Mouse (Mus musculus): Measurements from ENCODE around the gene Aox1. TPM values are rescaled to one million over a fixed set of nuclear protein-coding genes. Genes with fewer than 3 reads are reported as not detected.
A peak's percentile ranks its signal among the peaks of the same experiment; 100 is the strongest.

Gene Aox1
- polyA plus RNA-seq, 1 experiment from 2014 or later = 0.10 TPM

DNA sequence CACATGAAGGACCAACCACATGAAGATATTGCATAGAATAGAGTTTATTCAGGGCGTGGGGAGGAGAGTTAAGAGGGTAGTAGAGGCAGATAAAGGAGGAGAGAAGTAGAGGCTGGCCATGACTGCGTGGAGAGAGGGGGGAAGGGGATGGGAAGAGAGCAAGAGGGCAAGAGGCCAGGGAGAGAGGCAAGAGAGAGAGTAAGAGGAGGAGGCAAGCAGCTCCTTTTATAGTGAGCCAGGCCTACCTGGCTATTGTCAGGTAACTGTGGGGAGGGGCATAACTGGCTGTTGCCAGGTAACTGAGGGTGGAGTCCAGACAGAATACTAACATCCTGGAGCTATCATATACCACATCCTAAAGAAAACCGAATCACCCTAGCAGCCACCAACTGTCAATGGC, 15.3 kb downstream of the Aox1 start:
- Histone ChIP-seq H3K4me1 (peaks cover 10% of the 10 kb centered on the region), H3K27me3 (no peaks in the 10 kb centered on the region), H3K9me3 (no peaks in the 10 kb centered on the region), H3K9ac (no peak overlapping the region), H3K4me2 (no peak overlapping the region), H3K27ac (no peak overlapping the region), H3K4me3 (replicated peaks) (no peak overlapping the region), H3K36me3 (replicated peaks) (no peaks in the 10 kb centered on the region)
- no peak for ATAC-seq (ENCODE audit: low FRiP score)
- 78% methylated on average over 3 of the region's 3 CpGs for WGBS

DNA sequence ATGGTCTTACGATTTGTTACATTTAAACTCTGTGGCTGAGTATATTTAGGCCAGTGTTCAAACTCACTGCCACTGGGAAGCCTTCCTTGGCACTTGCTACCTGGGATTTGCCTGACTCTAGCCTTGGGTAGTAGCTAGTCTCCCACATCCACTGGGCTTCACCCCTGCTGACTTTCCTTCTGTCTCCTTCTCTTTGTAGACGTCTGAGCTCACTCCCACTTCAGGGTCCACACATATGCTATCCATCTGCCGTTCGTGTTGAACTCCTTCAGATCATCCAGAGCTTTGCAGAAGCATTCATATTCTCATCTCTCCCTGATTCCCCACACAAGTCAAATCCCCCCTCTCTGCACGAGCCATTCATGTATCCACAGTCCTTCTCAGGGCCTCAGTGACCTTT, 15.8 kb downstream of the Aox1 start:
- Histone ChIP-seq H3K27me3 (no peaks in the 10 kb centered on the region), H3K4me2 (no peak overlapping the region), H3K4me3 (replicated peaks) (no peak overlapping the region), H3K4me1 (peaks cover 10% of the 10 kb centered on the region), H3K36me3 (replicated peaks) (no peaks in the 10 kb centered on the region), H3K9me3 (no peaks in the 10 kb centered on the region), H3K27ac (no peak overlapping the region), H3K9ac (no peak overlapping the region)
- WGBS = 73% methylated on average over 5 of the region's 5 CpGs
- ATAC-seq (ENCODE audit: low FRiP score) = no peak

- Histone ChIP-seq H3K27ac (peak overlapping the region; percentile 80), H3K27me3 (no peaks in the 10 kb centered on the region), H3K4me3 (replicated peaks) (no peak overlapping the region), H3K36me3 (replicated peaks) (no peaks in the 10 kb centered on the region), H3K4me2 (no peak overlapping the region), H3K9me3 (no peaks in the 10 kb centered on the region), H3K4me1 (peaks cover 10% of the 10 kb centered on the region), H3K9ac (no peak overlapping the region)
- ATAC-seq (ENCODE audit: low FRiP score) = peak; percentile 72
- WGBS = 45% methylated on average over 3 of the region's 3 CpGs
Observed at GRCm38 (mm10) chr1:58046721-58047290, 17.1 kb downstream of the Aox1 start.

GRCm38 (mm10) chr1:58049126-58049525, 19.4 kb downstream of the Aox1 start:
- H3K9me3 ChIP-seq = no peaks in the 10 kb centered on the region
- H3K27me3 ChIP-seq = no peaks in the 10 kb centered on the region
- H3K27ac ChIP-seq = no peak overlapping the region
- H3K4me2 ChIP-seq = no peak overlapping the region
- no peak overlapping the region for H3K4me3 ChIP-seq (replicated peaks)
- H3K9ac ChIP-seq = no peak overlapping the region
- WGBS = 90% methylated on average over 5 of the region's 5 CpGs
- no peak for ATAC-seq (ENCODE audit: low FRiP score)
- H3K36me3 ChIP-seq (replicated peaks) = no peaks in the 10 kb centered on the region
- H3K4me1 ChIP-seq = peaks cover 10% of the 10 kb centered on the region

DNA sequence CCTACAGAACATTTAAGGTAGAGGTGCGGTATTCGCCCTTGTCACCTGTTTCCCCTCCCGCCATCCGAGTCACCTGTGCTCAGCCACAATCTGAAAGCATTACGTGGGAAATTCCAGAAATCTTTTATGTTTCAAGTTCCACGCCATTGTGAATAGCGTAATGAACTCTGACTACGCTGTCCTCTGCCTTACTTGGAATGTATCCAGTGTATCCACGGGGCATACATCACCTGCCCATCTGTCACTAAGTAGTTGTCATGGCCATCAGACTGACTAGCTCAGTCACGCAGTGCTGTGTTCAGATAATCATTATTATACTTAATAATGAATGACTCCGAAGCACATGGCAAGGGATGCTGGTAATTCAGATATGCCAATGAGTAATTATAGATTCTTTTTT, 25.9 kb downstream of the Aox1 start:
- no peak for ATAC-seq (ENCODE audit: low FRiP score)
- WGBS = 88% methylated on average over 11 of the region's 11 CpGs

DNA sequence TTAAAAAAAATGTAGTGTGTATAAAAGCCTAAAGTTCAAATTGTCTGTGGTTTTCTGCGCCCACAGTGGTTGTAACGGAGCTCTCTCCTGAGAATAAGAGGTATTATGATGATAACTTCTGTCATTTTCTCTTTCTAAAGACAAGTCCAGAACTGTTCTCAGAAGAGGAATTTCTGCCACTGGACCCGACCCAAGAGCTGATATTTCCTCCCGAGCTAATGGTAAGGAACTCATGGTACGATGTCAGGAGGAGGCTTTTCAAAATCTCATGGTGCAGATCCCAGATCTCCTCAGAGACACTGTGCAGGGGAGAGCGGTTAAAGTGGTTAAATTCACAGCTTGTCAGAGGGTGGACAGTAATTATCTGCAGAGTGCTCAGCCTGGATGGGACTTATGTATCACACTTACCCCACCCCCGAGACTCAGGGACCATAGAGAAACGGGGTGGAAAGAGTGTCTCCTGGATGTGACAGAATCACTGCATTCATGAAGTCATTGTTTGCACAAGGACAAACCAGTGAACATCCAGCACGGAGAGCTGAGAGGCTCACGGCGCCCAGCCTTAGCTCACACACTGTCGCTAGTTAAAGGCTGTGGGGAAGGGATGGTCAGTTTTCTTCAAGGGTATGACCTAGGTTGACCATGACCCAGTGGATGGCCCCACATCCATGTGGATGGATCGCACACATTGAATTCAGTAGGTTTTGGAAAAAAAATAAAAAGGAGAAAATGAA, 26.5 kb downstream of the Aox1 start:
- no peaks in the 10 kb centered on the region for H3K36me3 ChIP-seq (replicated peaks)
- no peaks in the 10 kb centered on the region for H3K27me3 ChIP-seq
- H3K9me3 ChIP-seq = no peaks in the 10 kb centered on the region
- H3K4me3 ChIP-seq (replicated peaks) = no peak overlapping the region
- WGBS = 82% methylated on average over 13 of the region's 13 CpGs
- peaks cover 4% of the 10 kb centered on the region; the same call in 1 of the 2 replicates for H3K4me1 ChIP-seq
- H3K4me2 ChIP-seq = no peak overlapping the region
- no peak for ATAC-seq (ENCODE audit: low FRiP score)
- H3K9ac ChIP-seq = no peak overlapping the region
- no peak overlapping the region for H3K27ac ChIP-seq

More for the DNA sequence above, 25.9 kb downstream of the Aox1 start:
- no peak overlapping the region for H3K27ac ChIP-seq
- peaks cover 4% of the 10 kb centered on the region; the same call in 1 of the 2 replicates for H3K4me1 ChIP-seq
- H3K4me2 ChIP-seq = no peak overlapping the region
- H3K4me3 ChIP-seq (replicated peaks) = no peak overlapping the region
- H3K9me3 ChIP-seq = no peaks in the 10 kb centered on the region
- H3K9ac ChIP-seq = no peak overlapping the region
- H3K27me3 ChIP-seq = no peaks in the 10 kb centered on the region
- no peaks in the 10 kb centered on the region for H3K36me3 ChIP-seq (replicated peaks)

DNA sequence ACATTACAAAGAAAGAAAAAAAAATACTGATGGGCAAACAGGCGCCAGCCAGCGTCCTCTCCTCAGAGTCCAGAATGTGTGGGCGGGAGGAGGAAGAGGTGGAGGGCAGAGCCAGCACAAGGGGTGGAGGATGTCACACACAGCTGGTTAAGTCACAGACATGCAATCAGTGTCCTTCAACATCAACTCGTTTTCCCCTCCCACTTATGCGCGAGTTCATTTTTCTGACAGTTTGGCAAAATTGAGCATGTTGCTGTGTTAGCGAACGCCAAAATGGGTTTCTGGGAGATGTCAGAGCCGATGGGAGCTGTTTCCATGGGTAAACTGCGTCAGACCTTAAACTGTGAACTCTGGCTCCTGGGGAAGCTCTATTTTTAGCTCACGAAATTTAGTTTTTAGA, 27.2 kb downstream of the Aox1 start:
- WGBS = 83% methylated on average over 11 of the region's 11 CpGs
- H3K36me3 ChIP-seq (replicated peaks) = no peaks in the 10 kb centered on the region
- H3K4me2 ChIP-seq = no peak overlapping the region
- H3K9ac ChIP-seq = no peak overlapping the region
- no peak overlapping the region for H3K27ac ChIP-seq
- H3K27me3 ChIP-seq = no peaks in the 10 kb centered on the region
- H3K4me1 ChIP-seq = peaks cover 4% of the 10 kb centered on the region; the same call in 1 of the 2 replicates
- no peak overlapping the region for H3K4me3 ChIP-seq (replicated peaks)
- ATAC-seq (ENCODE audit: low FRiP score) = no peak
- no peaks in the 10 kb centered on the region for H3K9me3 ChIP-seq

GRCm38 (mm10) chr1:58058846-58059245, 29.1 kb downstream of the Aox1 start:
- no peaks in the 10 kb centered on the region for H3K27me3 ChIP-seq
- 91% methylated on average over 4 of the region's 4 CpGs for WGBS
- H3K4me1 ChIP-seq = peaks cover 4% of the 10 kb centered on the region; the same call in 1 of the 2 replicates
- no peak overlapping the region for H3K4me3 ChIP-seq (replicated peaks)
- no peak overlapping the region for H3K4me2 ChIP-seq
- H3K9ac ChIP-seq = no peak overlapping the region
- no peak for ATAC-seq (ENCODE audit: low FRiP score)
- H3K27ac ChIP-seq = no peak overlapping the region
- H3K36me3 ChIP-seq (replicated peaks) = no peaks in the 10 kb centered on the region
- no peaks in the 10 kb centered on the region for H3K9me3 ChIP-seq

GRCm38 (mm10) chr1:58062131-58062530, 32.4 kb downstream of the Aox1 start:
- no peaks in the 10 kb centered on the region for H3K27me3 ChIP-seq
- 93% methylated on average over 7 of the region's 7 CpGs for WGBS
- H3K9ac ChIP-seq = no peak overlapping the region
- no peaks in the 10 kb centered on the region for H3K9me3 ChIP-seq
- no peak overlapping the region for H3K4me3 ChIP-seq (replicated peaks)
- no peak for ATAC-seq (ENCODE audit: low FRiP score)
- no peak overlapping the region for H3K27ac ChIP-seq
- H3K4me2 ChIP-seq = no peak overlapping the region
- H3K4me1 ChIP-seq = no peaks in the 10 kb centered on the region
- no peaks in the 10 kb centered on the region for H3K36me3 ChIP-seq (replicated peaks)

DNA sequence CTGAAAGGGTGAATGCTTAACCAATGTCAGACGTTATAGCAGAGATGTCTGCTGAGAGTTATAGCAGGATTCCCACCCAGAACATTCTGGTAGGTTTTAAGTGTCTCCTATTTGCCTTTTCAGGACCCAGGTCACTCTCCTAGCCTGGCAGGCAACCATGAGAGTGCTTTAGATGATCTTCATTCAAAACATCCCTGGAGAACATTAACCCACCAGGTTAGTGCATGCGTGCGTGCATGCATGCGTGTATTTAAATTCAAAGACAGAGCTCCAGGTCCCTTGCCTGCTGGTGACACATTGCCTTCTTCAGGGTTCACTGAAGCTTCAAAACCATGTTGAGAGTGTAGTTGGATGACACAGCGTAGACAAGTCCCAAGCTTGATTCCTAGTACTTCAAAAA, 35.4 kb downstream of the Aox1 start:
- H3K27me3 ChIP-seq = no peaks in the 10 kb centered on the region
- 90% methylated on average over 5 of the region's 5 CpGs for WGBS
- H3K36me3 ChIP-seq (replicated peaks) = no peaks in the 10 kb centered on the region
- no peaks in the 10 kb centered on the region for H3K4me1 ChIP-seq
- no peak overlapping the region for H3K4me2 ChIP-seq
- H3K27ac ChIP-seq = no peak overlapping the region
- ATAC-seq (ENCODE audit: low FRiP score) = no peak
- H3K4me3 ChIP-seq (replicated peaks) = no peak overlapping the region
- no peaks in the 10 kb centered on the region for H3K9me3 ChIP-seq
- H3K9ac ChIP-seq = no peak overlapping the region

GRCm38 (mm10) chr1:58065606-58066005, 35.9 kb downstream of the Aox1 start:
- Histone ChIP-seq H3K4me2 (no peak overlapping the region), H3K27ac (no peak overlapping the region)
- 77% methylated on average over 3 of the region's 3 CpGs for WGBS

DNA sequence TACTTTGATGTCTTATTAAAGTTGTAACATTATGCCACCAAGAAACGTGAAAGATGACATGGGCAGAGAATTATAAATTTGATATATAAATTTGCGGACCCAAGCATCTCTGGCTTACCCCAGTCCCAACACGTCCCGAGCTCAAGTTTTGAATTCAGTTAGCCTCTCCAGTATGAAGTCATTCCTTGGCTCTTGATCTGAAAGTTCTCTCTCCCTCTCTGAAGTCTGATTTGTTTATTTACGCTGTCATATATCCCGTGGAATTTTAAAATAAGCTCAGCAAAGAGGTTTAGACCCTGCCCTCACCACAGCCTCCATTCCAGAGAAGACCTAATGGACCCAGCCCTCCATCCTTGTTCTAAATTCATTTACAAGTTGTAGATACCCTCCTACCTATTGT, 39.5 kb downstream of the Aox1 start:
- H3K27me3 ChIP-seq = no peaks in the 10 kb centered on the region
- no peaks in the 10 kb centered on the region for H3K36me3 ChIP-seq (replicated peaks)
- no peaks in the 10 kb centered on the region for H3K9me3 ChIP-seq
- no peak overlapping the region for H3K4me2 ChIP-seq
- ATAC-seq (ENCODE audit: low FRiP score) = no peak
- H3K9ac ChIP-seq = no peak overlapping the region
- WGBS = 93% methylated on average over 6 of the region's 6 CpGs
- H3K4me3 ChIP-seq (replicated peaks) = no peak overlapping the region
- H3K27ac ChIP-seq = no peak overlapping the region
- no peaks in the 10 kb centered on the region for H3K4me1 ChIP-seq

More at GRCm38 (mm10) chr1:58065606-58066005, 35.9 kb downstream of the Aox1 start:
- Histone ChIP-seq H3K9ac (no peak overlapping the region), H3K4me3 (replicated peaks) (no peak overlapping the region), H3K9me3 (no peaks in the 10 kb centered on the region), H3K4me1 (no peaks in the 10 kb centered on the region), H3K36me3 (replicated peaks) (no peaks in the 10 kb centered on the region), H3K27me3 (no peaks in the 10 kb centered on the region)
- ATAC-seq (ENCODE audit: low FRiP score) = no peak

GRCm38 (mm10) chr1:58070091-58070490, 40.4 kb downstream of the Aox1 start:
- Histone ChIP-seq H3K27me3 (no peaks in the 10 kb centered on the region), H3K9me3 (no peaks in the 10 kb centered on the region), H3K27ac (no peak overlapping the region), H3K4me3 (replicated peaks) (no peak overlapping the region), H3K9ac (no peak overlapping the region), H3K4me2 (no peak overlapping the region), H3K36me3 (replicated peaks) (no peaks in the 10 kb centered on the region), H3K4me1 (no peaks in the 10 kb centered on the region)
- ATAC-seq (ENCODE audit: low FRiP score) = no peak
- WGBS = 95% methylated on average over 11 of the region's 11 CpGs

Measured in forebrain, embryonic 12.5 days (tissue).